In genomic region chr4:141147112-141148008, GRCm38 (mm10) we compare ENCODE assay signal across 8 mouse cellular contexts. TPM values are rescaled to one million over a fixed set of nuclear protein-coding genes. Genes with fewer than 3 reads are reported as not detected.
DNase-seq lines count a peak whose midpoint lies in the region; ATAC-seq lines count a peak whose summit lies in the region.

Gene Fbxo42 (plus strand): TSS chr4:141147913.

- DNase-seq in CD8-positive naive resting alpha-beta T cell, adult 2 months (ENCODE audit: low read depth in 2 of 2, low spot score in 2 of 2): peak; percentile 95
- peak; percentile 83 for DNase-seq in c-Kit-positive CD71-negative TER-119-negative erythroid progenitor cells, embryonic 14.5 days (ENCODE audit: low read depth)
- DNase-seq in forebrain, embryonic 11.5 days (ENCODE audit: low spot score): peak; percentile 97
- DNase-seq in kidney, postnatal 36 days: peak; percentile 92 to 96
- DNase-seq in telencephalon, adult 2 months (ENCODE audit: low read depth, low spot score): peak; percentile 70

- no peaks in the 10 kb centered on the region for H3K9me3 ChIP-seq in forebrain, embryonic 11.5 days (ENCODE audit: control insufficient read depth, low read length)
- no peaks in the 10 kb centered on the region for H3K9me3 ChIP-seq in heart, embryonic 16.5 days (replicated peaks; ENCODE audit: control insufficient read depth, low read length)
- H3K9me3 ChIP-seq in liver, embryonic 15.5 days (replicated peaks): no peaks in the 10 kb centered on the region
- H3K9me3 ChIP-seq in neural tube, embryonic 12.5 days: no peaks in the 10 kb centered on the region

- H3K27ac ChIP-seq in forebrain, embryonic 11.5 days (ENCODE audit: low read depth, low read length): peak within 1 kb of the TSS; percentile 83
- peak within 1 kb of the TSS; percentile 95 for H3K27ac ChIP-seq in heart, embryonic 16.5 days (ENCODE audit: low read length)
- H3K27ac ChIP-seq in liver, embryonic 15.5 days (replicated peaks): peak within 1 kb of the TSS; percentile 91
- H3K27ac ChIP-seq in neural tube, embryonic 12.5 days: peak within 1 kb of the TSS; percentile 72

- no peaks in the 10 kb centered on the region for H3K27me3 ChIP-seq in forebrain, embryonic 11.5 days (ENCODE audit: control insufficient read depth, insufficient read depth, low read length)
- no peaks in the 10 kb centered on the region for H3K27me3 ChIP-seq in heart, embryonic 16.5 days (ENCODE audit: control insufficient read depth, insufficient read depth, low read length)
- H3K27me3 ChIP-seq in liver, embryonic 15.5 days: no peaks in the 10 kb centered on the region
- no peaks in the 10 kb centered on the region for H3K27me3 ChIP-seq in neural tube, embryonic 12.5 days (replicated peaks)

- 0 out of 2 replicates have a peak, but pooled peaks cover 6% of the 10 kb centered on the region for H3K4me1 ChIP-seq in forebrain, embryonic 11.5 days (replicated peaks; ENCODE audit: control insufficient read depth, insufficient read depth, low read length)
- peaks cover 10% of the 10 kb centered on the region for H3K4me1 ChIP-seq in heart, embryonic 16.5 days (ENCODE audit: control insufficient read depth, insufficient read depth, low read length)
- H3K4me1 ChIP-seq in liver, embryonic 15.5 days (replicated peaks): peaks cover 46% of the 10 kb centered on the region
- peaks cover 18% of the 10 kb centered on the region for H3K4me1 ChIP-seq in neural tube, embryonic 12.5 days

- peak within 1 kb of the TSS; percentile 81 for H3K9ac ChIP-seq in forebrain, embryonic 11.5 days (ENCODE audit: low read length)
- H3K9ac ChIP-seq in heart, embryonic 16.5 days (ENCODE audit: low read length): peak within 1 kb of the TSS; percentile 92
- H3K9ac ChIP-seq in liver, embryonic 15.5 days: peak within 1 kb of the TSS; percentile 96
- H3K9ac ChIP-seq in neural tube, embryonic 12.5 days: peak within 1 kb of the TSS; percentile 95

- peak within 1 kb of the TSS; percentile 70 for H3K4me3 ChIP-seq in forebrain, embryonic 11.5 days (ENCODE audit: low read depth, low read length)
- H3K4me3 ChIP-seq in heart, embryonic 16.5 days (ENCODE audit: low read length): peak within 1 kb of the TSS; percentile 79
- peak within 1 kb of the TSS; percentile 99 for H3K4me3 ChIP-seq in liver, embryonic 15.5 days (replicated peaks)
- peak within 1 kb of the TSS; percentile 99 for H3K4me3 ChIP-seq in neural tube, embryonic 12.5 days

- H3K4me2 ChIP-seq in forebrain, embryonic 11.5 days (ENCODE audit: low read depth, low read length, severe bottlenecking): peak within 1 kb of the TSS; percentile 78
- peak within 1 kb of the TSS; percentile 86 for H3K4me2 ChIP-seq in heart, embryonic 16.5 days (ENCODE audit: low read depth, low read length)
- peak within 1 kb of the TSS; percentile 81 for H3K4me2 ChIP-seq in liver, embryonic 15.5 days
- H3K4me2 ChIP-seq in neural tube, embryonic 12.5 days (replicated peaks): peak within 1 kb of the TSS; percentile 86

- 9% methylated on average over 58 of the region's 58 CpGs for WGBS in forebrain, embryonic 11.5 days
- 7% methylated on average over 56 of the region's 58 CpGs for WGBS in heart, embryonic 16.5 days
- WGBS in liver, embryonic 15.5 days (ENCODE audit: insufficient replicate concordance): 5% methylated on average over 58 of the region's 58 CpGs
- 9% methylated on average over 58 of the region's 58 CpGs for WGBS in neural tube, embryonic 12.5 days

- ATAC-seq in forebrain, embryonic 11.5 days (replicated peaks; ENCODE audit: low FRiP score): peak; percentile 89
- peak; percentile 89 for ATAC-seq in heart, embryonic 16.5 days (replicated peaks; ENCODE audit: extremely low read depth, insufficient read depth, low FRiP score)
- ATAC-seq in liver, embryonic 15.5 days (ENCODE audit: insufficient read depth): peak; percentile 91
- peak; percentile 81 for ATAC-seq in neural tube, embryonic 12.5 days (ENCODE audit: low FRiP score, low read depth)

- no peaks in the 10 kb centered on the region for H3K36me3 ChIP-seq in forebrain, embryonic 11.5 days (ENCODE audit: control insufficient read depth, insufficient read depth, low read length)
- no peaks in the 10 kb centered on the region for H3K36me3 ChIP-seq in heart, embryonic 16.5 days (ENCODE audit: control insufficient read depth, insufficient read depth)
- H3K36me3 ChIP-seq in liver, embryonic 15.5 days (replicated peaks): no peaks in the 10 kb centered on the region; the same call in 1 of the 2 replicates
- H3K36me3 ChIP-seq in neural tube, embryonic 12.5 days: no peaks in the 10 kb centered on the region

RNA-seq across cellular contexts. Expression of gene Fbxo42, which starts in this region (rescaled TPM):
- 30.8 and 31.6 TPM in 2 replicates for polyA plus RNA-seq in forebrain, embryonic 11.5 days (2014; fragmentation: Nextera tagmentation; extraction: Ambion mirVana)
- polyA plus RNA-seq in heart, embryonic 16.5 days (2015; fragmentation: Nextera tagmentation; extraction: Ambion mirVana): 12.8 and 14.5 TPM in 2 replicates
- polyA plus RNA-seq in liver, embryonic 15.5 days (2015; fragmentation: Nextera tagmentation; extraction: Ambion mirVana): 17.9 and 18.3 TPM in 2 replicates
- polyA plus RNA-seq in neural tube, embryonic 12.5 days (2016; fragmentation: Nextera tagmentation; extraction: Ambion mirVana): 28.4 and 29.3 TPM in 2 replicates

Comparison
In these comparisons a context has a peak if more than half of its experiments do, and no peak if none do; other contexts are left out.
1. Peak in every context shown above with its lines: DNase-seq, ATAC-seq, H3K4me3 ChIP-seq and H3K27ac ChIP-seq.